Mouse (Mus musculus): ENCODE results near the gene Als2. TPM values are rescaled to one million over a fixed set of nuclear protein-coding genes. Genes with fewer than 3 reads are reported as not detected.

Gene Als2
- 3.5 and 10.3 TPM in 2 replicates for polyA plus RNA-seq (2012; rRNA removed)

GRCm38 (mm10) chr1:59236856-59237441 is at the start of gene Als2:
TSS of gene Als2 (minus strand) at chr1:59237231.
- under 1% methylated on average over 58 of the region's 58 CpGs for WGBS
- peak; percentile 78 for DNase-seq (ENCODE audit: low read depth, low spot score)

DNA sequence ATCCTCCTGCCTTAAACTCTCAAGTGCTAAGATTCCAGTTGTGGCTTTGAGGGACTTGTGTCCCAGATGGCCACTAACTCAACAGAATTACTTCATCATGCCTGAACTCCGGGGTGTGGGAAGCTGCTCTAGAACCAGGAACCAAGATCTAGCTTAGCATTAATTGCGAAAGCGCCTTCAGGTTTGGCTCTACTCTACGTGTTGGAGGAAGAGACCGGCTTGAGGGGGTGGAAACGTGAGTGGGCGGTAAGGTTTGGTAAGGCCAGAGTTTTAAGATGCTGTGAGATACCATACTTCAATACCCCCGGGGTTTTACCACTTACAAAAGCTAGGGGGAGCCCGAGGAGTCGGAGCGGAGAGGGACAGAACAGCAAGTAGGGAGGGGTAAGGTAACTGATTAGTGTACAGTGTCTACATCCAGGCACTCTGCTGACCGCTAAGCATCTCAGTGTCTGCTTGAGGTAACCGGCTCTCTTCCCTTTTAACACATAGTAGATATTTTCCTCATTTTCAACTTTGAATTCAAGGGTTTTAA is 49.4 kb upstream of the Als2 start:
- DNase-seq (ENCODE audit: low read depth, low spot score) = no peak
- 62% methylated on average over 13 of the region's 13 CpGs for WGBS

GRCm38 (mm10) chr1:59285880-59286279 is 48.8 kb upstream of the Als2 start:
- no peak for DNase-seq (ENCODE audit: low read depth, low spot score)
- WGBS = 73% methylated on average over 5 of the region's 5 CpGs

- 88% methylated on average over 3 of the region's 3 CpGs for WGBS
- no peak for DNase-seq (ENCODE audit: low read depth, low spot score)
These were observed 35.2 kb upstream of the Als2 start for GRCm38 (mm10) chr1:59272189-59272588.

DNA sequence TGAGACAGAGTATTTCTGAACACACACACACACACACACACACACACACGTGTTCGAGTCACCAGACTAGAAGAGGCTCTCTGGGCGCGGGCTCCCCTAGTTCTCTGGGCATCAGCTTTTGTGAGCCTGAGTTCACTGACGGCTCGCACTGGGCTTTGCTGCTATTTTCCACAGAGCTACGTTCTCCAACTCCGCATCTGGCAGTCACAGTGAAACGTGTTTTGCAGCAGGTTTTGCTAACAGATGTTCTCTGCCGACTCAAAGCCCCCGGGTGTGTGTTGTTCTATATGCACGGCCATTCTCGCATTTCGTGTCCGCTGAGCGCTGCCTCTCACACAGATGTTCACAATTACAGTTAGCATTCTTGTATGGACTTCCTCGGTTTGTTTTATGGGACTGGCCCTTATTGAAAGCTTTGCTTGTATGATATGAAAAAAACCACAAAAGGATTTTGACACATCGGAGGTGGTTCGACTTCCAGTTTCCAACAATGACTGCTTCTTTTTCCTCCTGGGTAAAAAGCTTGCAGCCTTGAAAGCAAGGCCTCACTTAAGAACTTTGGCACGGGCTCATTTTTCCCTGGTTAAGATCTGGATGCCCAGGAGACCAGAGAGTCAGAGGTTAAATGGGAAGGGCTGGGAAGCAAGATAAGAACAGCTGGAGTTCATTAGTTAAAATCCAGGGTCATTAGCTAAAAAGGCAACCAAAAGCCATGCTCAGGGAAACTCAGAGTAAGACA is 33.1 kb upstream of the Als2 start:
- no peak for DNase-seq (ENCODE audit: low read depth, low spot score)
- WGBS = 66% methylated on average over 20 of the region's 20 CpGs

DNA sequence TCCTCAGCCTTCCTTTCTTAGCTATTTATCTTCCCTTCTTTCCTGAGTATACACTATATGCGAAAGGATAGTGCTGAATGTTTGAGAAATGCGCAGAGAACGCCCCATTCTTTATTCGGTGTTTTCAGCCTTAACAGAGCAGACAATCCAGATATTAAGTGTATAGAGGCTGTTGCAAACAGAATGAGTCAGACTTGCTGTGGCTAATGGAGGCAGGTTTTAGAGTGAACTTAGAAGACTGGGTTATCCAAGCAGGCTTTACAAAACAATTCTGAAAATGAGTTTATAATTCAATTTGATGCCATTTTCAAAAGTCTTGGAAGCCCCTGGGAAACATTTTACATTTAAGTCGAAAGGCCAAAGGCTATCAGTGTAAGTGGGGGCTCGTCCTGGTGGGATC is 32.4 kb upstream of the Als2 start:
- DNase-seq (ENCODE audit: low read depth, low spot score) = no peak
- WGBS = 94% methylated on average over 6 of the region's 6 CpGs

- DNase-seq (ENCODE audit: low read depth, low spot score) = no peak
- WGBS = 53% methylated on average over 8 of the region's 8 CpGs
These were observed 31.9 kb upstream of the Als2 start for GRCm38 (mm10) chr1:59268931-59269330.

DNA sequence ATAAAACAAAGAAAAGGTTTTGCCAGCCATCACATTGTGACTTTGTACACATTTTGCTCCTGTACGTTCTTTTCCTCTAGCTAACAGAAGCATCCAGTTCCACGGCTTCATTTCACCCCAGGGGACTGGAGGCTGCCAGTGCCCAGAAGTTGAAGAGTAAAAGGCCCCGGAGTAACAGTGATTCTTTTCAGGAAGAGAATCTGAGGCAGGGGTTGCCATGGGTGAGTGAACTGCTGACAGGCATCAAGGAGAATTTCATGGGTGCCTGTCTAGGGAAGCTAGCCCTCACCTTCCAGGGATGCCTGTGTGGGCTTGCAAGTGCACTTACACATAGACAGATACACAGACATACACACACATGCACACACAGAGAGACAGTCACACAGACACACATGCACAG is 20.7 kb upstream of the Als2 start:
- DNase-seq (ENCODE audit: low read depth, low spot score) = no peak
- WGBS = 75% methylated on average over 3 of the region's 3 CpGs

DNA sequence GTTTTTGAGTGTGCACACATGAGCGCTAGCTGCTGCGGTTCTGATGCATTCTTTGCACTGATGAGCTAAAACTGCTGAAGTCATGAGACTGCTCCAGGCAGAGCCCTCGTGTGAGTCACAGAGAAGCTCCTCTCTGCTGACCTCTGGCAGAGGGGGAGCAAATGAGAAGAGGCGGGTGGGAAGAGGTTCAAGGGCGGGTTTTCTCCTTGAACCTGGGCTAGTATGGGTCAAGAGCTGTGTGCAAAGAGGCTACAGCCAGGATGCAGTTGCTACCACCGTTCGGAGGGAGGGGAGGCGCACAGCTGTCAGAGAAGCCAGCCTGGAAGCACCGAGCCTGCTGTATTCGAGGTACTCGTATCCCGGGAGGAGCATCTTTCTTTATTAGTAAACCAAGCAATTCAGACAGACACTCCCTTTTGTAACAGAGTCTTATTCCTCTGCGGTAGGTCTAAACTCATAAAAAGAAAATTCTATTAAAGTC is 19.8 kb upstream of the Als2 start, which contains the start of gene Cdk15:
TSS of gene Cdk15 (plus strand) at position 156 of the 481 bp plus-strand sequence.
- 16% methylated on average over 13 of the region's 13 CpGs for WGBS
- DNase-seq (ENCODE audit: low read depth, low spot score) = no peak

DNA sequence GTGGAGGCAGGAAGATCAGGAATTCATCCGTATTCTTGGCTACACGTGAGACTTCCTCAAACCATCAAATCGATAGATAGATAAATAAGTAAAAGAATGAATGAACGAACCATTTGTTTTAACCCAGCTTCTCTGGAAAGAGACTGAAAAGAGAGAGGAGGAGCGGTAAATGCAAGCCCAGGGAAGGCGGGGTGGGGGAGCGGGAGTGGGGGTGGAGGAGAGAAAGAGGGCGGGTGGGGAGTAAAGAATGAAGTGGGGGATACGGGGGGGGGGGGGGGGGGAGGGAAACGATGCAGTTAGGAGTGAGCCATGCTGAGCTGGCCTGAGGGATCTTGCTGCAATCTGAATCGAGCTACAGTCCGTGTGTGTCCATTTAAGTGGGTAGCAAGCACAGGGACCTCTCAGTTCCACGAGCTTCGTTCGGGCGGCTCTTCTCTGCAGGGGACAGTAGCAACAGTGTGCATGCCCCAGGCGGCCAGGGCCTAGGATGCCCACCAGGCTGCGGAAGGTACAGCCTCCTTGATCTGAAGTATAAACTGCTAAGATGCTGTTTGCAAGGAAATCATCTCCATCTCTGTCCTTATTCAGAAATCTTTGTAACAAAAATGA is 16.4 kb upstream of the Als2 start:
- WGBS = 17% methylated on average over 17 of the region's 18 CpGs
- DNase-seq (ENCODE audit: low read depth, low spot score) = no peak

GRCm38 (mm10) chr1:59252762-59253161 is 15.7 kb upstream of the Als2 start:
- WGBS = 19% methylated on average over 7 of the region's 7 CpGs
- no peak for DNase-seq (ENCODE audit: low read depth, low spot score)

GRCm38 (mm10) chr1:59247602-59248001 is 10.6 kb upstream of the Als2 start:
- no peak for DNase-seq (ENCODE audit: low read depth, low spot score)
- WGBS = 3% methylated on average over 9 of the region's 9 CpGs

DNA sequence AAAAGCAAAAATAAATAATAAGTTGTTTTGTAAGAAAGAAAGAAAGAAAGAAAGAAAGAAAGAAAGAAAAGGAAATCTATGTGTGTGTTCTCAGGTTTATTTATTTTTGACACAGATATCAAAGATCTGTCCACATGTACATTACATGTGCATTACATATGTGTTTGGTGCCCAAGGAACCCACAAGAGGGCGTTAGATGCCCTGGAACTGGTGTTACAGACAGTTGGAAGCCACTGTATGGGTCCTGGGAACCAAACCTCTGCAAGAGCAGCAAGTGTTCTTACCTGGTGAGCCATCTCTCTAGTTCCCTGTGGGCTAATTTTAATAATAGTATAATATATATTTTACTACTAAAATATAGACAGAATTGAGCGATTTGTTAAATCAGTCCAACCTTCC is 6.7 kb upstream of the Als2 start:
- 62% methylated on average over 2 of the region's 2 CpGs for WGBS

GRCm38 (mm10) chr1:59237614-59238211 is 682 bp upstream of the Als2 start:
- peak; percentile 69 for DNase-seq (ENCODE audit: low read depth, low spot score)
- under 1% methylated on average over 19 of the region's 19 CpGs for whole genome bisulfite sequencing

More for the DNA sequence above, 6.7 kb upstream of the Als2 start:
- DNase-seq (ENCODE audit: low read depth, low spot score) = no peak

GRCm38 (mm10) chr1:59229187-59229586 is 7.8 kb downstream of the Als2 start:
- 70% methylated on average over 4 of the region's 4 CpGs for WGBS
- no peak for DNase-seq (ENCODE audit: low read depth, low spot score)

- WGBS = 72% methylated on average over 7 of the region's 7 CpGs
- DNase-seq (ENCODE audit: low read depth, low spot score) = no peak
These were observed 8.5 kb downstream of the Als2 start for GRCm38 (mm10) chr1:59228552-59228951.

DNA sequence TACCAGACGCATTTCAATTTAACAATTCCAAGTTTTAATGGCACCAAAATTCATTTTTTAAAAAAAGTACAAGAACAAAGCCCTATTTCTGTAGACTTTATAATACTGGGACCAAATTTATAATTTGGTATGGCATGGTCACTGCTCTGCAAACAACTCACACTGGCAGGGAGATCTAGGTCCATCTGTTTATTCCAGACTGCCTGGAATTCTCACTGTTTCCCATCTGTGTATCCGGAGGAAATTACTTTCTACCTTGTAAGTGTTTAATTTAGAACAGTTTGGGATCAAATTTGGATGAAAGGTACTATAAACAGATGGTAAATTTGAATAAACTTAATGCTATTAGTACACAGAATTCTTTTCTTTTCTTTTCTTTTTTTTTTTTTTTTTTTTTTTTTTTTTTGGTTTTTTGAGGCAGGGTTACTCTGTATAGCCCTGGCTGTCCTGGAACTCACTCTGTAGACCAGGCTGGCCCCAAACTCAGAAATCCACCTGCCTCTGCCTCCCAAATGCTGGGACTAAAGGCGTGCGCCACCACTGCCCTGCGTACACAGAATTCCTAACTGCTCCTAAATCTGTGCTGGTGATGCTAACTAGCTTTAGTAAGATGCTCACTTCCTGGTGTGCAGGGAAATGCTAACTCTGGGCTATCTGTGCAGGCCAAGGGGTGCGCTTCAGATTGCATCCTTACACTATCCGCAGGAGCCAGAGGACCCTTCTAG is 14.8 kb downstream of the Als2 start:
- 89% methylated on average over 7 of the region's 7 CpGs for WGBS
- no peak for DNase-seq (ENCODE audit: low read depth, low spot score)

- DNase-seq (ENCODE audit: low read depth, low spot score) = no peak
- 89% methylated on average over 2 of the region's 2 CpGs for WGBS
These were observed 15.4 kb downstream of the Als2 start for GRCm38 (mm10) chr1:59221591-59221990.

GRCm38 (mm10) chr1:59220371-59220770 is 16.7 kb downstream of the Als2 start:
- WGBS = 90% methylated on average over 3 of the region's 3 CpGs
- DNase-seq (ENCODE audit: low read depth, low spot score) = no peak
